Mouse (Mus musculus) frontal cortex, postnatal 25 days (tissue): ENCODE data around the gene Vmn2r93.

Source experiments
- DNase-seq, 2 experiments: peaks; one replicate each; pipeline ENCODE4 v3.0.0; 2022; ENCODE audit warnings: low spot score in 2 of 2

Vmn2r93 gene

GRCm38 (mm10) chr17:18297799-18298198, at the start of gene Vmn2r93:
Vmn2r93 (plus strand) TSS chr17:18298099.
- DNase-seq: no peak

- no peak for DNase-seq
Measured at GRCm38 (mm10) chr17:18277656-18278055, 20.2 kb upstream of the Vmn2r93 start, which contains the start of gene Vmn2r94. Vmn2r94 (minus strand) TSS chr17:18277756.

- DNase-seq: no peak
Measured at GRCm38 (mm10) chr17:18323031-18323430, 25.1 kb downstream of the Vmn2r93 start.

GRCm38 (mm10) chr17:18360007-18360406, 62.1 kb downstream of the Vmn2r93 start:
- DNase-seq: no peak

GRCm38 (mm10) chr17:18360602-18361001, 62.7 kb downstream of the Vmn2r93 start:
- no peak for DNase-seq
